Mouse (Mus musculus): Measurements from ENCODE around the gene Lhfp.

The Lhfp gene

GRCm38 (mm10) chr3:53041411-53042239 is at the start of gene Lhfp:
Gene Lhfp, plus strand, starts transcription at chr3:53041528.
- peak; percentile 80 for DNase-seq

GRCm38 (mm10) chr3:52993296-52993695 is 48.0 kb upstream of the Lhfp start:
- no peak for DNase-seq

- no peak for DNase-seq
These were observed 46.7 kb upstream of the Lhfp start for GRCm38 (mm10) chr3:52994666-52995065.

DNA sequence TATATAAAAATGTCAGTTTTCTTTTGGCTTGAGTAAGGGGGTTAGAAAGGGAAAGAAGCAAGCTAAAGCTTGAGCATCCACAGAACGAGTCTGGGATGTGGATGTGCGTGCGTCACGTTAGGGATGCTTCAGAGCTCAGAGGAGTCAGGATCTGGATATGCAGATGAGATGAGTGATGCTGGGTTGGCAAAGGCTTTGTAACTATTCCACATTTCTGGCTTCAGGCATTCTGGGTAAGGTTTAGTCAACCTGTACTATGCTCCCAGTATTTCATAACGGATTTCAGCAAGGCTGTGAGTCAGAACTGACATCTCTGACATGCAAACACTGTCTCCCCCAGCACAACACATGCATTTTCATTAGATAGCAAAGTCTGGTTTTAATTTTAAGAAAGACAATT is 44.7 kb upstream of the Lhfp start:
- DNase-seq: no peak

GRCm38 (mm10) chr3:52997381-52997780 is 43.9 kb upstream of the Lhfp start:
- DNase-seq: no peak

- no peak for DNase-seq
These were observed 42.1 kb upstream of the Lhfp start for GRCm38 (mm10) chr3:52999016-52999744.

- no peak for DNase-seq
These were observed 41.3 kb upstream of the Lhfp start for GRCm38 (mm10) chr3:52999996-53000395.

- DNase-seq: no peak
These were observed 39.3 kb upstream of the Lhfp start for GRCm38 (mm10) chr3:53002076-53002475.

GRCm38 (mm10) chr3:53004406-53005114 is 36.8 kb upstream of the Lhfp start:
- no peak for DNase-seq

DNA sequence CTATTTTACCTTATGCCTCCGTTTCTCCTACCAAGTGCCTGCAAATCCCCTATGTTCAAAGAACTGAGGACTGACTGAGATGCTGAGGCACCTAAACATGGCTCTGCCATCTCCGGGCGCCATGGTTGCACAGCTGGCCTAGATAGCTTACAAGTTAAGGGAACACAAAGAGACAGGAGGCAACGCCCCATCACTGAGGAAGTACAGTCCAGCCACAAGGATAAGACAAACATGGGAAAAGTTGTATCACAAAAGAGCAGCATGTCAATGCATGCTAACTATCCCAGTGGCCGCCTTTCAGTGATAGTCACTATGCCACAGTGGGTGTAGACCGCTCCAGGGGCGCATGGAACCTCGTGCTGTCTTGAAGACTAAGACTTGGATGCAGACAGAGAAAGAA is 33.9 kb upstream of the Lhfp start:
- no peak for DNase-seq

DNA sequence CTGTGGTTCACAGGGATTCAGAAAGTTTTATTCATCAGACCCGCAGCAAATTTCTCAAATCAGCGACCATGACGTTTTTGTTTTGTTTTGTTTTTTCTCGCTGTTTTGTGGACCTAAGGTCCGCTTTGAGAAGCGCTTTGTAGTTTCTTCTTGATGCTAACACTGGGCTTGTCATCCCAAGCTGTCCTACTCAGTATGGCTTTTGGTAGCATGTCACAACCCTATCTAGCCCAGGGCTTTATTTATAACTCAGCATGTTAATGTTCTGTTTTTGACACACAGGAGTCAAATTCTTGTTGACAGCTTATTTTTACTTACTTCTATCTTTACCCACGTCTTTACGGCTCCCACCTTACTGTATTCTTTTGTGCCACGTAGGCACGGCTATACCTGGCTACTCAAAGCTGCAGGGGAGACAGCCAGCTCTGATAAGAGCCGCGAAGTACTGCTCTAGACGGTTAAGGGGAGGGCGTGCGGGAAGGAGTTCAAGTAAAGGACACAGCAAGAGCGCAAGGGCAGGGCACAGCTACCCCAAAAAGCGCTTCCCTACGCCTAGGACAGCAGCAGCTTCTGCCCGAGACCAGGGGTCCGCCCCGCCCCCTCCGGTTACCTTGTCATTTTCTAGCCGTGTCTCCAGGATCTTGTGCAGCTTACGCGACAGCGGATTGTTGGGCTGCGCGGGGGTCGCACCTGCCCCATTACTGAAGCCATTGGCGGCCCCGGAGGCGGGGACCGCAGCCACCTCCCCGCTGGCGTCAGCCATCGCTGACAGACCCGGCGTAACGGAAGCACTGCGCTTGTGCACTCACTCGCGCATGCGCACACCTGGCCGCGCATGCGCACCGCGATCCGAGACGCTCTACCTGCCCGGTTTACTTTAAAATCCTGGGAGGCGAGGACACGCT is 24.6 kb upstream of the Lhfp start, which contains the start of gene Cog6:
Gene Cog6 (minus strand): TSS at position 802 of the 905 bp plus-strand sequence.
- peak; percentile 92 for DNase-seq

GRCm38 (mm10) chr3:53027333-53027732 is 14.0 kb upstream of the Lhfp start:
- no peak for DNase-seq

DNA sequence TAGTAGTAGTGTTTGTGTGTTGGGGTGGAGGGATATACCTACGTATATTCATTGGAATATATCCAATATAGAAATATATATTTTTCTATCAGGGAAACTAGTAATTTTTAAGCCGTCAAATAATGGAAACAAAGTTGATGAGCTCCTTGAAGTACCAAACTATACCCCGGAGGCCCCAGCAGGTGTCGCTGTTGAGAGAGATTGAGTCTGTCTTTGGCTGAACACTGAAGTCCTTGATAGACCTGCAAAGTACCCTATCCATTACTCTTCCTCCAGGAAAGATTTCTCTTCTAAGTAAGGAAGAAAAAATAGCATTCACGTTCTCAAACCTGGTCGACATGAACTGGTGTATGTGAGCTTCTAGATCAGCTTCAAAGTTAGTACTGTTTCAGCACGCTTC is 12.3 kb upstream of the Lhfp start:
- peak; percentile 68 for DNase-seq

- no peak for DNase-seq
These were observed 9.7 kb upstream of the Lhfp start for GRCm38 (mm10) chr3:53031586-53031985.

- no peak for DNase-seq
These were observed 8.9 kb upstream of the Lhfp start for GRCm38 (mm10) chr3:53032432-53032831.

DNA sequence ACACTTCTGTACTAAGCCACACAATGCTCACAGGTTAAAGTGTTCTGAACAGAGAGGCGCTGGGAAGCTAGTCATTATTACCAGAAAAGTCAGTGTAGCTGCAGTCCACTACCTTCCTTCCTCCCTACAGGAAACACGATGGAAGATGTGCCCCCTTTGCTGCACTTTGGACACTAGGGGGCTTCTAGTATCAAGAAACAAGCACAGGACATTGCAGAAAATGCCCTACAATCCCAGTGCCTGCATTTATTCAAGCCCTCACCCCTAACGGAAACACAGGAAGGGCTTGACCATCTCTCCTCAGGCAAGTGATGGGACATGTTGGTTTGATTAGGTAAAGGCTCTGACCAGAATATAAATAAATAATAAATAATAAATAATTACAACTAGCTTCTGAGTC is 7.9 kb upstream of the Lhfp start:
- peak; percentile 52 for DNase-seq

DNA sequence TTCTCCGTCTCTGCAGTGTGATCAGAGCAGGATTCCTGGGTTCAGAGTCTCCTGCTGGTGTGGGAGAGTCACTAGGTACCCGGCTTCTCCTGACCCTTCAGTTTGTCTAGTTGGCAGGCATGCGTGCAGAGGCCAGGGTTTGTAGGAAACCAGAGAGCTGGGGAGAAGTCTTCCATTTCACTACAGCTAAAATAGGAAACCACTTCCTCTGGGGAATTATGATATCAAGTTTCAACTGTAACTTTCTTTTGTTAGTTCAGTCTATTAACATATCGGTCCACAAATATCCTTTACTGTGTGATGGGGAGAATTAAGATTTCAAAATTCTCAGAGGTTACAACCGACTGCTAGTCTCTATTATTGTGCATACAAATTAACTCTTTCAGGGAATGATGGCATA is 5.3 kb upstream of the Lhfp start:
- DNase-seq: no peak

- no peak for DNase-seq
These were observed 4.4 kb upstream of the Lhfp start for GRCm38 (mm10) chr3:53036941-53037340.

DNA sequence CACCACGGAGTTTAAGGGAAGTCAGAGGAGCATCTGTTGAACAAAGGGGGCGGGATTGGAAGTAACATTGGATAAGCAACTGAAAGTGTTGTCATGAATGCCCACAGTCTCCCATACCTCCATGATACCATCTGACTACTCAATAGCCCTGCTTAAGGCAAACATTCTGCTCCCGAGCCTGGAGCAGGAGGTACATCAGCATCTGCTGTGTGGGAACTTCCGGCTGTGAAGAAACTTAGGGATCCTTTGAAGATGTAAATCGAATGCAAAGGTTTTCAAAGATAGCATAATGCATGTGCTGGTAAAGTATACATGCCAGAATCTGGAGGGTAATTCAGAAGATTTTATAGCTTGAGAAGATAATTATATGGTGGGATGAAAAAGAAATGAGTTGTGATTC is 2.4 kb upstream of the Lhfp start:
- DNase-seq: no peak

GRCm38 (mm10) chr3:53039746-53040145 is 1.6 kb upstream of the Lhfp start:
- DNase-seq: no peak

DNA sequence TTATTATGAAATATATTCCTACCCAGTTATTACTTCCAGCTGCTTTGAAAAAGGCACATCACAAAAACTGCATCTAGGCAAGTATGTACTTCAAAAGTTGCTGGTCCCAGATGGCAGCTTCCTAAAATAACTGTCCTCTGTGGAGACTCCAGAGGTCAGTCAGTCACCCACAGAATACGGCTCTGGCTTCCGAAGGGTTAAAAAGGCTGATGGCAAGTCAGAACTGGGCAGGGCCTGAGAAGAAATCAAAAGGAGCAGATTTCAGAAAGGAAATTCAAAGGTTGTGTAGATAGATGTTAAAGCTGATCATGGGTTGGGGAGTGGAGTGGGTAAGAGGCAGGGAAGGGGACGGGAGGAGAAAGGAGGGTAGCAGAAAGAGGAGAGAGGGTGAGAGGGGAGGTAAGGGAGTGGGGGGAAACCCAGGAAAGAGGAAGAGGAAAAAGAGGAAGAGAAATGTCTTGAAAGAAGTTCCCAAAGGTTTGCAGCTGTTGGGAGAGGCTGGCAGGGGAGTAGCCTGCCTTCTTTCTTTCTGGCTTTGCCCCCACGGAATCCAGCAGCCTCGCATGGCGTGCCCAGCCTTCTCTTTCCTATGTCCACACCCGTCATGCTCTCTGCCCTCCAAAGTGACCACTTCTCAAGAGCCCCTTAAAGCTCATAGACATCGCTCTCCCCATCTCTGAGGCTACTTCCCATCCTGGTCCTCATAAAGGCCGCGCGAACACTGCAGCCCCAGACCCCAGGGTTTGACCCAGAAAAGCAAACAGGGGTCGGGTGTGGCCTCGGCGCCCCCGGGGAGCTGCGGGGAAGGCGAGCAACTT is 526 bp upstream of the Lhfp start:
- DNase-seq: no peak

- no peak for DNase-seq
These were observed 876 bp downstream of the Lhfp start for GRCm38 (mm10) chr3:53042240-53042567.
